ENCODE assay signal across 8 mouse cellular contexts in genomic region chr9:121316621-121317405, GRCm38 (mm10). TPM values are rescaled to one million over a fixed set of nuclear protein-coding genes. Genes with fewer than 3 reads are reported as not detected.
DNase-seq lines count a peak whose midpoint lies in the region; ATAC-seq and TF ChIP-seq lines count a peak whose summit lies in the region.

No protein-coding gene starts in this region.

- peaks cover 26% of the 10 kb centered on the region for H3K36me3 ChIP-seq in heart, embryonic 13.5 days
- peaks cover 5% of the 10 kb centered on the region; the same call in 1 of the 2 replicates for H3K36me3 ChIP-seq in liver, embryonic 11.5 days (ENCODE audit: control insufficient read depth, insufficient read depth, low read length)
- H3K36me3 ChIP-seq in myocyte (ENCODE audit: control insufficient read depth, insufficient read depth) = peaks cover 7% of the 10 kb centered on the region

- WGBS in heart, embryonic 13.5 days = 29% methylated on average over 12 of the region's 12 CpGs
- WGBS in liver, embryonic 11.5 days = 49% methylated on average over 12 of the region's 12 CpGs

- TF ChIP-seq POLR2A in myocyte (IDR thresholded peaks at IDR 0.05; ENCODE audit: insufficient read length, low read depth) = peak; percentile 9

- DNase-seq in thymus, postnatal 14 days = peak; percentile 35
- no peak for DNase-seq in thymus, postnatal 0 days (ENCODE audit: low spot score)
- peak; percentile 60 to 69 for DNase-seq in cerebellum, postnatal 25 days
- no peak for DNase-seq in liver, embryonic 11.5 days (ENCODE audit: low spot score)
- no peak for DNase-seq in urinary bladder, postnatal 25 days (ENCODE audit: low spot score)

- H3K9me3 ChIP-seq in heart, embryonic 13.5 days = no peaks in the 10 kb centered on the region
- no peaks in the 10 kb centered on the region for H3K9me3 ChIP-seq in liver, embryonic 11.5 days (ENCODE audit: control insufficient read depth, low read length)

- H3ac ChIP-seq in myocyte (ENCODE audit: control insufficient read depth, insufficient read length) = no peak overlapping the region

- peak overlapping the region; percentile 98 for H3K27ac ChIP-seq in heart, embryonic 13.5 days (replicated peaks)
- H3K27ac ChIP-seq in liver, embryonic 11.5 days (ENCODE audit: low read depth, low read length) = peak overlapping the region; percentile 23

- H3K4me2 ChIP-seq in heart, embryonic 13.5 days = peak overlapping the region; percentile 1; the same call in 1 of the 2 replicates
- no peak overlapping the region for H3K4me2 ChIP-seq in liver, embryonic 11.5 days
- peak overlapping the region; percentile 97 for H3K4me2 ChIP-seq in myocyte (ENCODE audit: low read depth)

- H3K4me3 ChIP-seq in heart, embryonic 13.5 days = no peak overlapping the region
- H3K4me3 ChIP-seq in liver, embryonic 11.5 days (ENCODE audit: low read depth, low read length) = no peak overlapping the region
- H3K4me3 ChIP-seq in myocyte = no peak overlapping the region

- peaks cover 63% of the 10 kb centered on the region for H3K79me2 ChIP-seq in myocyte (ENCODE audit: control insufficient read depth, insufficient read depth)

- no peak for ATAC-seq in heart, embryonic 13.5 days (ENCODE audit: extremely low read depth, insufficient number of reproducible peaks, low FRiP score, low TSS enrichment)
- ATAC-seq in liver, embryonic 11.5 days (replicated peaks; ENCODE audit: low FRiP score) = no peak
- no peak for ATAC-seq in erythroblast, adult 5-6 weeks (replicated peaks; ENCODE audit: low FRiP score, poor library complexity, severe bottlenecking)

- H3K9ac ChIP-seq in heart, embryonic 13.5 days = peak overlapping the region; percentile 66
- no peak overlapping the region for H3K9ac ChIP-seq in liver, embryonic 11.5 days (ENCODE audit: low read depth, low read length)

- no peaks in the 10 kb centered on the region for H3K27me3 ChIP-seq in heart, embryonic 13.5 days (replicated peaks)
- H3K27me3 ChIP-seq in liver, embryonic 11.5 days (replicated peaks; ENCODE audit: control insufficient read depth, insufficient read depth, low read length) = no peaks in the 10 kb centered on the region
- no peaks in the 10 kb centered on the region for H3K27me3 ChIP-seq in myocyte (ENCODE audit: control insufficient read depth, insufficient read depth, insufficient read length)

- peaks cover 85% of the 10 kb centered on the region for H3K4me1 ChIP-seq in heart, embryonic 13.5 days
- H3K4me1 ChIP-seq in liver, embryonic 11.5 days (replicated peaks; ENCODE audit: control insufficient read depth, insufficient read depth, low read length) = peaks cover 30% of the 10 kb centered on the region

TF ChIP-seq in myocyte, 11 proteins besides CTCF, POLR2A, EP300 and RAD21:
- peak; percentile 77 for TF ChIP-seq USF1 (IDR thresholded peaks at IDR 0.05; ENCODE audit: low read depth)
- no peak for TF ChIP-seq SRF (IDR thresholded peaks at IDR 0.05; ENCODE audit: control insufficient read depth, insufficient read length, low read depth)
- peak; percentile 28 to 92 (median 83) for TF ChIP-seq MYOG (IDR thresholded peaks at IDR 0.05; ENCODE audit: control insufficient read depth in 1 of 3, insufficient read depth in 1 of 3, insufficient read length in 2 of 3, low read depth in 2 of 3)
- TF ChIP-seq TCF3 (IDR thresholded peaks at IDR 0.05; ENCODE audit: insufficient read length, low read depth) = no peak
- peak; percentile 15 to 87 (median 72) for TF ChIP-seq MYOD1 (IDR thresholded peaks at IDR 0.05; ENCODE audit: control insufficient read depth in 1 of 3, insufficient read length in 2 of 3, low read depth in 2 of 3)
- TF ChIP-seq MAX (IDR thresholded peaks at IDR 0.05; ENCODE audit: low read depth) = no peak
- TF ChIP-seq POLR2AphosphoS2 (IDR thresholded peaks at IDR 0.05; ENCODE audit: insufficient read length, low read depth) = no peak
- no peak for TF ChIP-seq REST (IDR thresholded peaks at IDR 0.05; ENCODE audit: insufficient read depth, insufficient read length)
- TF ChIP-seq CEBPB (IDR thresholded peaks at IDR 0.05; ENCODE audit: insufficient read depth, poor library complexity, severe bottlenecking) = no peak
- TF ChIP-seq E2F4 (IDR thresholded peaks at IDR 0.05; ENCODE audit: insufficient read depth) = no peak
- TF ChIP-seq TCF12 (IDR thresholded peaks at IDR 0.05; ENCODE audit: insufficient read depth, poor library complexity, severe bottlenecking) = no peak

RNA-seq across cellular contexts. Expression of gene Trak1, which starts 19.5 kb away (rescaled TPM):
- polyA plus RNA-seq in thymus, postnatal 0 days (2015; fragmentation: Nextera tagmentation; extraction: Ambion mirVana) = 17.0 and 22.6 TPM in 2 replicates
- polyA plus RNA-seq in heart, embryonic 13.5 days (2015; fragmentation: Nextera tagmentation; extraction: Ambion mirVana) = 30.4 and 32.2 TPM in 2 replicates
- 11.2 and 13.1 TPM in 2 replicates for polyA plus RNA-seq in liver, embryonic 11.5 days (2014; fragmentation: Nextera tagmentation; extraction: Ambion mirVana)
- 60.8 TPM for polyA plus RNA-seq in myocyte (2012; fragmentation: generic; extraction: Trizol)
- 5.0 and 36.9 TPM in 2 replicates for total RNA-seq in erythroblast, adult 5-6 weeks (2015; ENCODE audit: low replicate concordance)
- total RNA-seq in erythroblast, adult 5-6 weeks (2017; ENCODE audit: low replicate concordance) = 3.0 and 6.7 TPM in 2 replicates

RNA-seq across cellular contexts. Expression of gene Ulk4, which starts 39.8 kb away (rescaled TPM):
- 55.5 and 65.0 TPM in 2 replicates for polyA plus RNA-seq in thymus, postnatal 0 days (2015; fragmentation: Nextera tagmentation; extraction: Ambion mirVana)
- polyA plus RNA-seq in heart, embryonic 13.5 days (2015; fragmentation: Nextera tagmentation; extraction: Ambion mirVana) = 95.9 and 112 TPM in 2 replicates
- polyA plus RNA-seq in liver, embryonic 11.5 days (2014; fragmentation: Nextera tagmentation; extraction: Ambion mirVana) = 75.1 and 77.3 TPM in 2 replicates
- 0.85 TPM for polyA plus RNA-seq in myocyte (2012; fragmentation: generic; extraction: Trizol)
- total RNA-seq in erythroblast, adult 5-6 weeks (2015; ENCODE audit: low replicate concordance) = not detected in 2 replicates
- total RNA-seq in erythroblast, adult 5-6 weeks (2017; ENCODE audit: low replicate concordance) = 0.34 and 3.9 TPM in 2 replicates

Comparison
In these comparisons a context has a peak if more than half of its experiments do, and no peak if none do; other contexts are left out.
1. DNase-seq: peak in thymus, postnatal 14 days (single experiment) and cerebellum, postnatal 25 days (2 of 2); none in thymus, postnatal 0 days (single experiment), liver, embryonic 11.5 days (single experiment) and urinary bladder, postnatal 25 days (single experiment).
2. RNA of gene Ulk4, which starts 39.8 kb away (polyA plus RNA-seq): 95.9 to 112 TPM in heart, embryonic 13.5 days, 75.1 to 77.3 TPM in liver, embryonic 11.5 days and 55.5 to 65.0 TPM in thymus, postnatal 0 days; 0.85 TPM in myocyte (single experiment); every median in the first group is over 10 times any median in the second.